Mouse (Mus musculus) stomach, postnatal 0 days (tissue): ENCODE data around the gene Tmem30c.

ENCODE experiments used
- CTCF ChIP-seq: IDR thresholded peaks from 2 replicates; pipeline ENCODE4 v1.5.1; 2016; ENCODE audit warnings: antibody characterized with exemption, low read depth, mild to moderate bottlenecking, moderate library complexity
- EP300 ChIP-seq: optimal IDR thresholded peaks from 2 replicates; pipeline ENCODE3; 2016; ENCODE audit warnings: antibody characterized with exemption

DNA sequence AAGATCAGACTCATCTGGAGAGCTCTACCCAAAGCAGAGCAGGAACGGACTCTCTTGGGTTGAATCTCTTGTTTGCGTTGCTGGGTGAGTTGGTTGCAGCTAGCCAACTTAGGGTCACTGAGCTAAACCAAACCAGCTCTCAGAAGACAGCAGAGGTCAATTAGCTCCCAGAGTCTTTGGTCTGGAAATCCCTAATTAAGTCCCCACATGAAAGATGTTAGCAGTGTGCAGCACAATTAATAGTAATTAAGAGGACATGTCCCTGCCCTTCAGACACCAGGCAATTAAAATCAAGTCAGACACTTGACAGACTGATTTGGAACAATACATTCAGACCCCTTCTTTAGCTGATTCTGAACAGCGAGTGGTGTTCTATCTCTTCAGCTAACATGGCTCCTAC, 21.6 kb upstream of the Tmem30c start:
- TF ChIP-seq CTCF (no peak), EP300 (no peak)
